Comparison of ENCODE assay signal across 8 mouse cellular contexts in genomic region chr17:33909077-33909868, GRCm38 (mm10). TPM values are rescaled to one million over a fixed set of nuclear protein-coding genes. Genes with fewer than 3 reads are reported as not detected.
DNase-seq lines count a peak whose midpoint lies in the region; ATAC-seq lines count a peak whose summit lies in the region.

Gene Daxx, plus strand, starts transcription at chr17:33909414.

- peak within 1 kb of the TSS; percentile 84 for H3K27ac ChIP-seq in hindbrain, embryonic 11.5 days (ENCODE audit: low read depth, low read length)

- WGBS in hindbrain, embryonic 11.5 days, result 1% methylated on average over 68 of the region's 68 CpGs

- no peaks in the 10 kb centered on the region for H3K9me3 ChIP-seq in hindbrain, embryonic 11.5 days (ENCODE audit: control insufficient read depth, low read length)

- DNase-seq in Muller cell, postnatal 12 days (ENCODE audit: inconsistent ontology term), result peak; percentile 99
- peak; percentile 99 for DNase-seq in cerebellum, adult 9-11 months
- DNase-seq in frontal cortex, adult 2 months (ENCODE audit: extremely low spot score in 1 of 2, low spot score in 1 of 2), result peak; percentile 97 to 98
- peak; percentile 99 for DNase-seq in hindbrain, embryonic 11.5 days (ENCODE audit: low spot score)
- peak; percentile 97 to 99 for DNase-seq in layer of hippocampus, postnatal 10 days (ENCODE audit: low spot score in 2 of 2)
- peak; percentile 99 for DNase-seq in lung, postnatal 10 days
- peak; percentile 99 for DNase-seq in ovary, postnatal 36 days (ENCODE audit: low spot score)
- DNase-seq in thymus, postnatal 25 days, result peak; percentile 99

- H3K4me1 ChIP-seq in hindbrain, embryonic 11.5 days (replicated peaks; ENCODE audit: control insufficient read depth, insufficient read depth, low read length), result peaks cover 6% of the 10 kb centered on the region

- peak within 1 kb of the TSS; percentile 87 for H3K9ac ChIP-seq in hindbrain, embryonic 11.5 days (ENCODE audit: low read depth, low read length)

- no peaks in the 10 kb centered on the region for H3K27me3 ChIP-seq in hindbrain, embryonic 11.5 days (ENCODE audit: control insufficient read depth, insufficient read depth, low read length)

- peak within 1 kb of the TSS; percentile 87 for H3K4me3 ChIP-seq in hindbrain, embryonic 11.5 days (ENCODE audit: low read depth, low read length)

- ATAC-seq in hindbrain, embryonic 11.5 days (ENCODE audit: low FRiP score), result peak; percentile 97

- H3K4me2 ChIP-seq in hindbrain, embryonic 11.5 days (replicated peaks; ENCODE audit: low read depth, low read length), result peak within 1 kb of the TSS; percentile 96

- H3K36me3 ChIP-seq in hindbrain, embryonic 11.5 days (ENCODE audit: control insufficient read depth, insufficient read depth, low read length), result peaks cover 17% of the 10 kb centered on the region

RNA-seq across cellular contexts. Expression of gene Daxx, which starts in this region (rescaled TPM):
- polyA plus RNA-seq in frontal cortex, adult 2 months (2012; rRNA removed), result 26.4 and 27.2 TPM in 2 replicates
- polyA plus RNA-seq in hindbrain, embryonic 11.5 days (2014; fragmentation: Nextera tagmentation; extraction: Ambion mirVana), result 47.0 and 60.0 TPM in 2 replicates
- total RNA-seq in layer of hippocampus, postnatal 10 days (2021), result 10 to 100 TPM; 23.9 to 29.6 TPM

Comparison
In these comparisons a context has a peak if more than half of its experiments do, and no peak if none do; other contexts are left out.
1. Peak in every context shown above with its lines: DNase-seq, ATAC-seq, H3K4me3 ChIP-seq and H3K27ac ChIP-seq.